Mouse (Mus musculus) embryonic facial prominence, embryonic 10.5 days (tissue): ENCODE data around the gene Mucl3. TPM values are rescaled to one million over a fixed set of nuclear protein-coding genes. Genes with fewer than 3 reads are reported as not detected.

Source experiments
- DNase-seq: peaks from one replicate; pipeline ENCODE4 v3.0.0-alpha.2; 2017; ENCODE audit warnings: low spot score
- H3K27ac ChIP-seq: fragments of 300-500 bp; sonication (generic); replicated peaks from 2 replicates; pipeline ENCODE4 v1.5.1; 2016; ENCODE audit warnings: mild to moderate bottlenecking
- H3K27me3 ChIP-seq: fragments of 300-500 bp; sonication (generic); replicated peaks from 2 replicates; pipeline ENCODE4 v1.6.1; 2016; ENCODE audit warnings: low read depth, mild to moderate bottlenecking; ENCODE audit not compliant: poor library complexity, severe bottlenecking
- H3K36me3 ChIP-seq: fragments of 300-500 bp; sonication (generic); replicated peaks from 2 replicates; pipeline ENCODE4 v1.6.1; 2016; ENCODE audit warnings: mild to moderate bottlenecking, moderate library complexity
- H3K4me1 ChIP-seq: fragments of 300-500 bp; sonication (generic); 2 replicates; pipeline ENCODE4 v1.6.1; 2016
- H3K4me3 ChIP-seq: fragments of 300-500 bp; sonication (generic); 2 replicates; pipeline ENCODE4 v1.5.1; 2016; ENCODE audit warnings: mild to moderate bottlenecking, moderate library complexity
- H3K9me3 ChIP-seq: fragments of 300-500 bp; sonication (generic); 2 replicates; pipeline ENCODE4 v1.6.1; 2016; ENCODE audit warnings: mild to moderate bottlenecking
- WGBS: fragments of 180-500 bp; shearing (Covaris S2); methylation state at CpG from one replicate; pipeline ENCODE4 v1.1.7; 2016; 5-methylcytosine and 5-hydroxymethylcytosine counted together
- polyA plus RNA-seq: library from polyadenylated mRNA; unstranded; fragments of >200 nt; fragmentation: Nextera tagmentation; extraction: Ambion mirVana; gene quantifications from 2 replicates; pipeline ENCODE4 v1.2.1, GENCODE M21; 2016

Mucl3 gene
- polyA plus RNA-seq = 0.20 and 0.24 TPM in 2 replicates

- H3K4me1 ChIP-seq = 0 out of 2 replicates have a peak, but pooled peaks cover 4% of the 10 kb centered on the region
- peaks cover 8% of the 10 kb centered on the region; the same call in 1 of the 2 replicates for H3K27me3 ChIP-seq
- H3K36me3 ChIP-seq = no peaks in the 10 kb centered on the region
- H3K27ac ChIP-seq = no peak within 1 kb of the TSS
- no peak within 1 kb of the TSS for H3K4me3 ChIP-seq
- H3K9me3 ChIP-seq = no peaks in the 10 kb centered on the region
- WGBS = 73% methylated on average over 13 of the region's 13 CpGs
- DNase-seq = no peak
Measured at GRCm38 (mm10) chr17:35643609-35644236, at the start of gene Mucl3. TSS of gene Mucl3 (minus strand) at chr17:35643695.

GRCm38 (mm10) chr17:35692368-35692767, 48.9 kb upstream of the Mucl3 start:
- Histone ChIP-seq H3K27me3 (peaks cover 8% of the 10 kb centered on the region), H3K4me3 (no peak overlapping the region), H3K36me3 (peaks cover 79% of the 10 kb centered on the region), H3K9me3 (peaks cover 7% of the 10 kb centered on the region), H3K27ac (no peak overlapping the region), H3K4me1 (peaks cover 9% of the 10 kb centered on the region)
- WGBS = 81% methylated on average over 4 of the region's 4 CpGs
- DNase-seq = no peak

GRCm38 (mm10) chr17:35691811-35692210, 48.3 kb upstream of the Mucl3 start:
- Histone ChIP-seq H3K4me1 (peaks cover 4% of the 10 kb centered on the region; the same call in 1 of the 2 replicates), H3K4me3 (no peak overlapping the region; the same call in 1 of the 2 replicates), H3K27me3 (0 out of 2 replicates have a peak, but pooled peaks cover 8% of the 10 kb centered on the region), H3K27ac (no peak overlapping the region), H3K9me3 (peaks cover 7% of the 10 kb centered on the region), H3K36me3 (peaks cover 84% of the 10 kb centered on the region)
- DNase-seq = no peak
- 79% methylated on average over 4 of the region's 4 CpGs for WGBS

GRCm38 (mm10) chr17:35689936-35690645, 46.6 kb upstream of the Mucl3 start:
- WGBS = 91% methylated on average over 18 of the region's 18 CpGs
- H3K4me3 ChIP-seq = no peak overlapping the region
- peaks cover under 1% of the 10 kb centered on the region; the same call in 1 of the 2 replicates for H3K9me3 ChIP-seq
- H3K27ac ChIP-seq = no peak overlapping the region
- H3K36me3 ChIP-seq = peaks cover 92% of the 10 kb centered on the region
- H3K27me3 ChIP-seq = peaks cover 16% of the 10 kb centered on the region
- DNase-seq = no peak
- H3K4me1 ChIP-seq = peaks cover 13% of the 10 kb centered on the region

- 87% methylated on average over 25 of the region's 25 CpGs for WGBS
Measured at GRCm38 (mm10) chr17:35688347-35689175, 45.1 kb upstream of the Mucl3 start.

GRCm38 (mm10) chr17:35685061-35685460, 41.6 kb upstream of the Mucl3 start:
- WGBS = 82% methylated on average over 9 of the region's 9 CpGs
- Histone ChIP-seq H3K4me3 (no peak overlapping the region), H3K27me3 (peaks cover 16% of the 10 kb centered on the region), H3K36me3 (peaks cover 96% of the 10 kb centered on the region), H3K9me3 (no peaks in the 10 kb centered on the region), H3K4me1 (peaks cover 21% of the 10 kb centered on the region), H3K27ac (no peak overlapping the region)
- no peak for DNase-seq

More at GRCm38 (mm10) chr17:35688347-35689175, 45.1 kb upstream of the Mucl3 start:
- no peak for DNase-seq
- Histone ChIP-seq H3K27me3 (peaks cover 16% of the 10 kb centered on the region), H3K4me3 (no peak overlapping the region), H3K4me1 (peaks cover 14% of the 10 kb centered on the region), H3K27ac (no peak overlapping the region), H3K9me3 (no peaks in the 10 kb centered on the region), H3K36me3 (peaks cover 100% of the 10 kb centered on the region)

- DNase-seq = no peak
- H3K36me3 ChIP-seq = peaks cover 65% of the 10 kb centered on the region
- H3K4me1 ChIP-seq = peaks cover 21% of the 10 kb centered on the region
- WGBS = 88% methylated on average over 13 of the region's 13 CpGs
- H3K9me3 ChIP-seq = no peaks in the 10 kb centered on the region
- no peak overlapping the region for H3K27ac ChIP-seq
- H3K4me3 ChIP-seq = no peak overlapping the region; the same call in 1 of the 2 replicates
- H3K27me3 ChIP-seq = peaks cover 12% of the 10 kb centered on the region
Measured at GRCm38 (mm10) chr17:35681986-35682385, 38.5 kb upstream of the Mucl3 start.

- H3K27me3 ChIP-seq = no peaks in the 10 kb centered on the region
- peaks cover 51% of the 10 kb centered on the region for H3K36me3 ChIP-seq
- WGBS = 24% methylated on average over 6 of the region's 6 CpGs
- peak; percentile 43 for DNase-seq
- H3K4me3 ChIP-seq = no peak overlapping the region
- H3K27ac ChIP-seq = no peak overlapping the region
- H3K9me3 ChIP-seq = no peaks in the 10 kb centered on the region
- H3K4me1 ChIP-seq = peaks cover 11% of the 10 kb centered on the region
Measured at GRCm38 (mm10) chr17:35680591-35680990, 37.1 kb upstream of the Mucl3 start.

GRCm38 (mm10) chr17:35673416-35674035, 30.0 kb upstream of the Mucl3 start, which contains the start of gene Gtf2h4:
TSS of gene Gtf2h4 (minus strand) at chr17:35673739.
- peak within 1 kb of the TSS; percentile 70 for H3K4me3 ChIP-seq
- peak within 1 kb of the TSS; percentile 86 for H3K27ac ChIP-seq
- H3K36me3 ChIP-seq = peaks cover 26% of the 10 kb centered on the region
- DNase-seq = peak; percentile 84
- no peaks in the 10 kb centered on the region for H3K27me3 ChIP-seq
- 2% methylated on average over 23 of the region's 23 CpGs for WGBS
- peaks cover 10% of the 10 kb centered on the region for H3K4me1 ChIP-seq
- no peaks in the 10 kb centered on the region for H3K9me3 ChIP-seq

GRCm38 (mm10) chr17:35672527-35672926, 29.0 kb upstream of the Mucl3 start:
- no peak overlapping the region for H3K27ac ChIP-seq
- H3K4me1 ChIP-seq = peaks cover 18% of the 10 kb centered on the region
- no peaks in the 10 kb centered on the region for H3K27me3 ChIP-seq
- 89% methylated on average over 6 of the region's 6 CpGs for WGBS
- no peaks in the 10 kb centered on the region for H3K9me3 ChIP-seq
- peaks cover 26% of the 10 kb centered on the region for H3K36me3 ChIP-seq
- DNase-seq = no peak
- H3K4me3 ChIP-seq = peak overlapping the region; percentile 70

GRCm38 (mm10) chr17:35671846-35672245, 28.4 kb upstream of the Mucl3 start:
- Histone ChIP-seq H3K9me3 (no peaks in the 10 kb centered on the region), H3K36me3 (peaks cover 26% of the 10 kb centered on the region), H3K4me1 (peaks cover 22% of the 10 kb centered on the region), H3K27ac (no peak overlapping the region), H3K4me3 (no peak overlapping the region), H3K27me3 (no peaks in the 10 kb centered on the region)
- WGBS = 91% methylated on average over 6 of the region's 6 CpGs
- no peak for DNase-seq

GRCm38 (mm10) chr17:35669731-35670130, 26.2 kb upstream of the Mucl3 start:
- DNase-seq = no peak
- Histone ChIP-seq H3K27ac (no peak overlapping the region), H3K4me1 (peaks cover 32% of the 10 kb centered on the region), H3K27me3 (no peaks in the 10 kb centered on the region), H3K4me3 (0 out of 2 replicates have a peak overlapping the region, but pooled peaks have one; percentile 12), H3K9me3 (no peaks in the 10 kb centered on the region), H3K36me3 (peaks cover 39% of the 10 kb centered on the region)
- 93% methylated on average over 9 of the region's 9 CpGs for WGBS
